Mouse (Mus musculus) midbrain, postnatal 0 days (tissue): ENCODE data around the gene Pth2. TPM values are rescaled to one million over a fixed set of nuclear protein-coding genes. Genes with fewer than 3 reads are reported as not detected.
"Not testable (repeated sequence)": the region's sequence is repeated elsewhere in the genome, so short reads cannot be mapped to it uniquely, and the experiment has no call there.

ENCODE experiments used
- ATAC-seq: fragments of 200-750 bp; cut with Nextera tagmentation; 2 replicates; pipeline ENCODE4 v1.8.0; 2017; ENCODE audit warnings: moderate number of reproducible peaks, mild to moderate bottlenecking, moderate TSS enrichment, moderate library complexity; ENCODE audit not compliant: low FRiP score
- DNase-seq: peaks from one replicate; pipeline ENCODE4 v3.0.0-alpha.2; 2015; ENCODE audit warnings: low spot score
- H3K27ac ChIP-seq: fragments of 300-500 bp; sonication (generic); 2 replicates; pipeline ENCODE4 v1.5.1; 2014; ENCODE audit warnings: low read depth, mild to moderate bottlenecking, low read length, mixed read lengths
- H3K27me3 ChIP-seq: fragments of 300-500 bp; sonication (generic); 2 replicates; pipeline ENCODE4 v1.6.1; 2014; ENCODE audit warnings: low read length, control low read depth, mixed read lengths; ENCODE audit not compliant: insufficient read depth
- H3K36me3 ChIP-seq: fragments of 300-500 bp; sonication (generic); 2 replicates; pipeline ENCODE4 v1.6.1; 2014; ENCODE audit warnings: low read length, control low read depth, mixed read lengths; ENCODE audit not compliant: insufficient read depth
- H3K4me1 ChIP-seq: fragments of 300-500 bp; sonication (generic); 2 replicates; pipeline ENCODE4 v1.6.1; 2014; ENCODE audit warnings: mild to moderate bottlenecking, control low read depth, antibody characterized with exemption, low read length, mixed read lengths; ENCODE audit not compliant: insufficient read depth
- H3K4me2 ChIP-seq: fragments of 300-500 bp; sonication (generic); 2 replicates; pipeline ENCODE4 v1.6.1; 2014; ENCODE audit warnings: low read depth, mild to moderate bottlenecking, low read length, mixed read lengths; ENCODE audit not compliant: poor library complexity, severe bottlenecking
- H3K4me3 ChIP-seq: fragments of 300-500 bp; sonication (generic); 2 replicates; pipeline ENCODE4 v1.5.1; 2014; ENCODE audit warnings: low read depth, mild to moderate bottlenecking, low read length, moderate library complexity
- H3K9ac ChIP-seq: fragments of 300-500 bp; sonication (generic); replicated peaks from 2 replicates; pipeline ENCODE4 v1.6.1; 2014; ENCODE audit warnings: mild to moderate bottlenecking, low read length, moderate library complexity, mixed read lengths; ENCODE audit not compliant: poor library complexity, severe bottlenecking
- H3K9me3 ChIP-seq: fragments of 300-500 bp; sonication (generic); 2 replicates; pipeline ENCODE4 v1.6.1; 2016; ENCODE audit warnings: low read length, control low read depth
- CTCF ChIP-seq: IDR thresholded peaks from 2 replicates; pipeline ENCODE4 v1.5.1; 2016; ENCODE audit warnings: antibody characterized with exemption, mild to moderate bottlenecking
- WGBS: fragments of 180-500 bp; shearing (Covaris S2); extraction: QIAGEN DNeasy Blood & Tissue Kit; methylation state at CpG from one replicate; pipeline ENCODE4 v1.1.7; 2014; 5-methylcytosine and 5-hydroxymethylcytosine counted together
- polyA plus RNA-seq: library from polyadenylated mRNA; unstranded; fragments of >200 nt; fragmentation: Nextera tagmentation; extraction: Ambion mirVana; gene quantifications from 2 replicates; pipeline ENCODE4 v1.2.1, GENCODE M21; 2015
- total RNA-seq: library from RNA; depleted of rRNA; stranded (reverse); fragments of >200 nt; gene quantifications from 2 replicates; pipeline ENCODE4 v1.2.3, GENCODE M21; 2014

The Pth2 gene
- total and polyA plus RNA-seq, 2 experiments from 2014 or later, result 0.93 TPM; not detected in 1

DNA sequence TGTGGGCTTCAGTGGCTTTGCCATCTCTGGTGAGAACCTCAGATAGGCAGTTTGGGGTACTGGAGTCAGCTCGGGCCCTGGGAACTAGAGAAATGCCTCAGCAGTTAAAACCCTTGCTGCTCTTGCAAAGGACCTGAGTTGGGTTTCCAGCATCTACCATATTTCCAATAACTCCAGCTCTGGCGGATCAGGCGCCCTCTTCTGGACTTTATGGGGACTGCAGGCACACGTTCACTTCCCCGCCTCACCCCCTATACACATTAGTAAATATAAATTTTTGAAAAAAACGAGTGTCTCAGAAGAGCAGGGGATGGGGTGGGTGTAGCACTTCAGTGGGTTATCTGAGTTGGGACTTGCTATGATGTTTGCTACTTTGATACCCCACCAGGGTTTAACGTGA is 7.8 kb upstream of the Pth2 start:
- ATAC-seq (no peak), DNase-seq (no peak)
- Histone ChIP-seq H3K4me1 (peaks cover 8% of the 10 kb centered on the region; the same call in 1 of the 2 replicates), H3K27me3 (peaks cover 58% of the 10 kb centered on the region), H3K4me2 (no peak overlapping the region), H3K4me3 (no peak overlapping the region), H3K36me3 (no peaks in the 10 kb centered on the region), H3K27ac (no peak overlapping the region), H3K9me3 (no peaks in the 10 kb centered on the region), H3K9ac (no peak overlapping the region)
- 69% methylated on average over 7 of the region's 7 CpGs for WGBS
- TF ChIP-seq CTCF, result peak; percentile 17

DNA sequence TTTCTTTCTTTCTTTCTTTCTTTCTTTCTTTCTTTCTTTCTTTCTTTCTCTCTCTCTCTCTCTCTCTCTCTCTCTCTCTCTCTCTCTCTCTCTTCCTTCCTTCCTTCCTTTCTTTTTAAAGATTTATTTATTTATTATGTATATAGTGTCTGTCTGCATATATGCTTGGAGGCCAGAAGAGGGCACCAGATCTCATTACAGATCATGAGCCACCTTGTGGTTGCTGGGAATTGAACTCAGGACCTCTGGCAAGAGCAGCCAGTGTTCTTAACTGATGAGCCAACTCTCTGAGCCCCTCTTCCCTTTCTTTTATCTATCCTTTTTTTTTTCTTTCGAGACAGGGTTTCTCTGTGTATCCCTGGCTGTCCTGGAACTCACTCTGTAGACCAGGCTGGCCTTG is 7.0 kb upstream of the Pth2 start:
- not testable (repeated sequence) for H3K4me2 ChIP-seq, DNase-seq, ATAC-seq, H3K9ac ChIP-seq, H3K27ac ChIP-seq, H3K4me3 ChIP-seq, H3K36me3 ChIP-seq, H3K4me1 ChIP-seq, H3K9me3 ChIP-seq
- TF ChIP-seq CTCF, result peak; percentile 60
- WGBS, result 67% methylated on average over 1 of the region's 1 CpGs
- peaks cover 58% of the 10 kb centered on the region for H3K27me3 ChIP-seq

DNA sequence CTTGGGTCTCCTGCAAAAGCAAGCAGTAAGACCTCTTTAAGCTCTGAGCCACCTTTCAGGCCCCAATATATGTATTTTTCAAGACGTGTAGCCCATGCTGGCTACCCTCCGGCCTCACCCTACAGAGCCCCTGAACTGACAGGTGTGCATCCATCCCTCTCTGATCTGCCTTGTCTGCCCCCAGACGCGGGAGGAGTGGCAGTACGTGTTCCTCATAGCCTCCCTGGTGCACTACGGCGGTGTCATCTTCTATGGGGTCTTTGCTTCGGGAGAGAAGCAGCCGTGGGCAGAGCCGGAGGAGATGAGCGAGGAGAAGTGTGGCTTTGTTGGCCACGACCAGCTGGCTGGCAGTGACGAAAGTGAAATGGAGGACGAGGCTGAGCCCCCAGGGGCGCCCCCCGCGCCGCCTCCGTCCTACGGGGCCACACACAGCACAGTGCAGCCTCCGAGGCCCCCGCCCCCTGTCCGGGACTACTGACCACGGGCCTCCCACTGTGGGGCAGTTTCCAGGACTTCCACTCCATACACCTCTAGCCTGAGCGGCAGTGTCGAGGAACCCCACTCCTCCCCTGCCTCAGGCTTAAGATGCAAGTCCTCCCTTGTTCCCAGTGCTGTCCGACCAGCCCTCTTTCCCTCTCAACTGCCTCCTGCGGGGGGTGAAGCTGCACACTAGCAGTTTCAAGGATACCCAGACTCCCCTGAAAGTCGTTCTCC is 6.1 kb upstream of the Pth2 start:
- Histone ChIP-seq H3K27ac (no peak overlapping the region), H3K4me1 (peaks cover 5% of the 10 kb centered on the region; the same call in 1 of the 2 replicates), H3K9me3 (no peaks in the 10 kb centered on the region), H3K4me2 (no peak overlapping the region), H3K4me3 (0 out of 2 replicates have a peak overlapping the region, but pooled peaks have one; percentile 6), H3K27me3 (peaks cover 58% of the 10 kb centered on the region), H3K9ac (no peak overlapping the region), H3K36me3 (no peaks in the 10 kb centered on the region)
- ATAC-seq (no peak), DNase-seq (no peak)
- 4% methylated on average over 25 of the region's 29 CpGs for WGBS
- TF ChIP-seq CTCF, result no peak

DNA sequence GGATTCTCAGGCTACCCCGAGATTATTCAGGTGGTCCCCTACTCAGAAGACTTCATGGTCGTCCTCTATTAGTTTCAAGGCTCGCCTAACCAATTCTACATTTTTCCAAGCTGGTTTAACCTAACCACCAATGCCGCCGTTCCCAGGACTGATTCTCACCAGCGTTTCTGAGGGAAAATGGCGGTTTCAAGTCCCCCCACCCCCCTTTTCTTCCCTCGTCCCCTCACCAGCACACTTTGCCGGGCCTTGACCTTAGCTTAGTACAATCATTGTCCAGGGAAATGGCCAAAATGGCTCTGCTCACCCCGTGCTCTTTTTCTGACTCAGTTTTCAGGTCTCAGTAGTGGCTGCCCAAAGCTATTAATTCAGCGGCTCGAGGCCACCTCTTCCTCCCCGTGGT is 5.4 kb upstream of the Pth2 start:
- 3% methylated on average over 13 of the region's 13 CpGs for WGBS

DNA sequence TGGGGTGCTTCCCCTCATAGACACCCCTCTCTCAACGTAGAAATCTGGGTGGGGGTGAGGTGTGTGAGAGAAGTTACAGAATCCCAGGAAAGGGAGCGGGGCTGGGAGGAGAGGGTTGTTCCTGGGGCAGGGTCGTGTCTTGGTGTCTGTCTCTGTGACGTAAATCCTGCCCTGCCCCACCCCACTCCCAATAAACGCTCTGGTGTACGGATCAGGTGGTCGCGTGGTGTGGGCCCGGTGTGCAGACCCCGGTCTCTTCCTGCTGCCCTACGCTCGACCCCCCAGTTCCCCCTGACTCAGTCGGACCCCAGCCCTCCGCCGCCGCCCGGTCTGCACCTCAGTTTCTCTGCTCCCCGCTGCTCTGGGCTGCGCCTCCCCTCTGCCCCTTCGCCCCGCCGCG is 4.9 kb upstream of the Pth2 start:
- DNase-seq (no peak), ATAC-seq (0 out of 2 replicates have a peak, but pooled peaks have one; percentile 45)
- no peak overlapping the region for H3K27ac ChIP-seq
- H3K4me1 ChIP-seq, result peaks cover 5% of the 10 kb centered on the region; the same call in 1 of the 2 replicates
- H3K36me3 ChIP-seq, result no peaks in the 10 kb centered on the region
- TF ChIP-seq CTCF, result no peak
- H3K4me2 ChIP-seq, result peak overlapping the region; percentile 39
- H3K9ac ChIP-seq, result no peak overlapping the region
- peak overlapping the region; percentile 23 for H3K4me3 ChIP-seq
- H3K9me3 ChIP-seq, result no peaks in the 10 kb centered on the region
- WGBS, result 2% methylated on average over 23 of the region's 23 CpGs
- H3K27me3 ChIP-seq, result peaks cover 69% of the 10 kb centered on the region

More for the DNA sequence above, 5.4 kb upstream of the Pth2 start:
- Histone ChIP-seq H3K9ac (no peak overlapping the region), H3K4me3 (no peak overlapping the region), H3K27me3 (peaks cover 64% of the 10 kb centered on the region), H3K9me3 (no peaks in the 10 kb centered on the region), H3K4me2 (no peak overlapping the region), H3K4me1 (peaks cover 5% of the 10 kb centered on the region; the same call in 1 of the 2 replicates), H3K36me3 (no peaks in the 10 kb centered on the region), H3K27ac (no peak overlapping the region)
- TF ChIP-seq CTCF, result no peak
- DNase-seq (no peak), ATAC-seq (no peak)

DNA sequence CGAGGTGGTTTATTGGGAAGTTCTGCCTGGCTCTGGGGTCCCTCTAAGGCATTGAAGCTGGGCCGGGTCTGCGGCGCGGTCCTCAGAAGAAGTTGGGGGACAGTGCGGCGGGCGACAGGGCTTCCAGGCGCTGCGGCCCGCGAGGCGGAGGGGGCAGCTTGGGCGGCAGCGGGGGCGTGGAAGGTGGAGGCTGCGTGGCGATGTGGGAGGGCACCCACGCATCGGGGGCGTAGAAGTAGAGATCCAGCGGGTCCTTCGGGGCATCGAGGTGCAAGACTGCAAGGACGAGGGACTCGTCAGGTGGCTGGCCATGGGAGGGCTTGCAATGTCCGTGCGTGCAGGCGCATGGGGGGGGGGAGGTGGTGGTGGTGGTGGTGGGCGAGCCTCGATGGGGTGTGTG is 4.4 kb upstream of the Pth2 start:
- under 1% methylated on average over 30 of the region's 31 CpGs for WGBS
- H3K9ac ChIP-seq, result no peak overlapping the region

More for the DNA sequence above, 4.4 kb upstream of the Pth2 start:
- Histone ChIP-seq H3K27ac (no peak overlapping the region), H3K9me3 (no peaks in the 10 kb centered on the region), H3K27me3 (peaks cover 74% of the 10 kb centered on the region), H3K4me3 (peak overlapping the region; percentile 23), H3K4me2 (peak overlapping the region; percentile 39), H3K4me1 (peaks cover 5% of the 10 kb centered on the region; the same call in 1 of the 2 replicates), H3K36me3 (no peaks in the 10 kb centered on the region)
- TF ChIP-seq CTCF, result no peak
- no peak for ATAC-seq
- no peak for DNase-seq
